In genomic region chr2:156447413-156448295, GRCm38 (mm10) we compare ENCODE assay signal across 9 mouse cellular contexts. TPM values are rescaled to one million over a fixed set of nuclear protein-coding genes. Genes with fewer than 3 reads are reported as not detected.
A peak's percentile ranks its signal among the peaks of the same experiment; 100 is the strongest.
DNase-seq lines count a peak whose midpoint lies in the region; ATAC-seq and TF ChIP-seq lines count a peak whose summit lies in the region.
"Had no signal": no experiment of that assay in that cellular context is flagged by ENCODE, and none has a peak within 500 bp of the region (broad histone marks: within the 10 kb centered on the region; RNA-seq: fewer than 3 reads in every experiment).

No protein-coding gene starts in this region.

- no peak overlapping the region for H3K27ac ChIP-seq in heart, embryonic 11.5 days (ENCODE audit: low read depth, low read length)
- 0 out of 2 replicates have a peak overlapping the region, but pooled peaks have one; percentile 47 for H3K27ac ChIP-seq in limb, embryonic 12.5 days
- H3K27ac ChIP-seq in stomach, postnatal 0 days (replicated peaks) = peak overlapping the region; percentile 82
- H3K27ac ChIP-seq in midbrain, embryonic 11.5 days (ENCODE audit: low read depth, low read length) = no peak overlapping the region

- H3K36me3 ChIP-seq in heart, embryonic 11.5 days (ENCODE audit: control insufficient read depth, insufficient read depth, low read length) = no peaks in the 10 kb centered on the region
- H3K36me3 ChIP-seq in limb, embryonic 12.5 days = peaks cover 11% of the 10 kb centered on the region; the same call in 1 of the 2 replicates
- H3K36me3 ChIP-seq in stomach, postnatal 0 days (ENCODE audit: control insufficient read depth, insufficient read depth, low read length) = no peaks in the 10 kb centered on the region
- H3K36me3 ChIP-seq in midbrain, embryonic 11.5 days (ENCODE audit: control insufficient read depth, insufficient read depth, low read length) = no peaks in the 10 kb centered on the region

- 18% methylated on average over 10 of the region's 10 CpGs for WGBS in heart, embryonic 11.5 days (ENCODE audit: insufficient replicate concordance)
- 13% methylated on average over 10 of the region's 10 CpGs for WGBS in limb, embryonic 12.5 days
- WGBS in stomach, postnatal 0 days = 12% methylated on average over 10 of the region's 10 CpGs
- 16% methylated on average over 10 of the region's 10 CpGs for WGBS in midbrain, embryonic 11.5 days

- DNase-seq in heart, postnatal 10 days = no peak
- peak; percentile 77 for DNase-seq in gonadal fat pad, adult 2 months (ENCODE audit: low read depth)
- peak; percentile 89 for DNase-seq in stomach, postnatal 0 days (ENCODE audit: low spot score)
- no peak for DNase-seq in midbrain, embryonic 11.5 days (ENCODE audit: low spot score, missing footprints)
- DNase-seq in spleen, adult 18-20 months = no peak
- no peak for DNase-seq in heart, postnatal 25 days (ENCODE audit: low spot score)
- DNase-seq: gastrocnemius, postnatal 14 days had no signal

- ATAC-seq in heart, embryonic 11.5 days (replicated peaks; ENCODE audit: insufficient number of reproducible peaks, low FRiP score, low TSS enrichment) = no peak
- ATAC-seq in limb, embryonic 12.5 days (ENCODE audit: insufficient number of reproducible peaks, insufficient read depth, low FRiP score, low TSS enrichment, low read depth) = no peak
- ATAC-seq in stomach, postnatal 0 days (ENCODE audit: low FRiP score, low TSS enrichment) = peak; percentile 81
- no peak for ATAC-seq in midbrain, embryonic 11.5 days (ENCODE audit: low FRiP score)

- no peaks in the 10 kb centered on the region; the same call in 1 of the 2 replicates for H3K27me3 ChIP-seq in heart, embryonic 11.5 days (ENCODE audit: control insufficient read depth, insufficient read depth, low read length)
- H3K27me3 ChIP-seq in limb, embryonic 12.5 days = no peaks in the 10 kb centered on the region
- no peaks in the 10 kb centered on the region for H3K27me3 ChIP-seq in stomach, postnatal 0 days (ENCODE audit: control insufficient read depth, insufficient read depth, low read length)
- H3K27me3 ChIP-seq in midbrain, embryonic 11.5 days (ENCODE audit: control insufficient read depth, insufficient read depth, low read length) = no peaks in the 10 kb centered on the region

- H3K4me2 ChIP-seq in heart, embryonic 11.5 days = peak overlapping the region; percentile 6; the same call in 1 of the 2 replicates
- H3K4me2 ChIP-seq in limb, embryonic 12.5 days = no peak overlapping the region
- no peak overlapping the region; the same call in 1 of the 2 replicates for H3K4me2 ChIP-seq in stomach, postnatal 0 days (replicated peaks; ENCODE audit: low read depth)
- no peak overlapping the region for H3K4me2 ChIP-seq in midbrain, embryonic 11.5 days

- H3K4me1 ChIP-seq in heart, embryonic 11.5 days (ENCODE audit: control insufficient read depth, insufficient read depth, low read length) = peaks cover 14% of the 10 kb centered on the region
- peaks cover 20% of the 10 kb centered on the region for H3K4me1 ChIP-seq in limb, embryonic 12.5 days (replicated peaks)
- peaks cover 6% of the 10 kb centered on the region; the same call in 1 of the 2 replicates for H3K4me1 ChIP-seq in stomach, postnatal 0 days (replicated peaks; ENCODE audit: control insufficient read depth, insufficient read depth)
- peaks cover 5% of the 10 kb centered on the region; the same call in 1 of the 2 replicates for H3K4me1 ChIP-seq in midbrain, embryonic 11.5 days (ENCODE audit: control insufficient read depth, insufficient read depth, low read length)

- H3K4me3 ChIP-seq in heart, embryonic 11.5 days (ENCODE audit: low read depth, low read length) = no peak overlapping the region
- no peak overlapping the region for H3K4me3 ChIP-seq in limb, embryonic 12.5 days (replicated peaks)
- no peak overlapping the region for H3K4me3 ChIP-seq in stomach, postnatal 0 days (ENCODE audit: low read depth, low read length)
- H3K4me3 ChIP-seq in midbrain, embryonic 11.5 days (ENCODE audit: low read depth, low read length) = no peak overlapping the region

- intact Hi-C loops in heart, postnatal 10 days (cut with DNase I) = no loop called here
- intact Hi-C loops in heart, postnatal 25 days (cut with DNase I) = no loop called here

- no peaks in the 10 kb centered on the region for H3K9me3 ChIP-seq in heart, embryonic 11.5 days (replicated peaks; ENCODE audit: control insufficient read depth, low read length)
- no peaks in the 10 kb centered on the region for H3K9me3 ChIP-seq in limb, embryonic 12.5 days
- no peaks in the 10 kb centered on the region for H3K9me3 ChIP-seq in stomach, postnatal 0 days (ENCODE audit: control insufficient read depth, low read length)
- no peaks in the 10 kb centered on the region for H3K9me3 ChIP-seq in midbrain, embryonic 11.5 days (ENCODE audit: control insufficient read depth, low read length)

- TF ChIP-seq CTCF in stomach, postnatal 0 days (IDR thresholded peaks at IDR 0.05; ENCODE audit: low read depth) = no peak; the same call in 1 of the 2 replicates

- no peak overlapping the region for H3K9ac ChIP-seq in heart, embryonic 11.5 days (ENCODE audit: low read depth, low read length)
- H3K9ac ChIP-seq in limb, embryonic 12.5 days (replicated peaks) = 0 out of 2 replicates have a peak overlapping the region, but pooled peaks have one; percentile 27
- H3K9ac ChIP-seq in stomach, postnatal 0 days (ENCODE audit: low read length) = no peak overlapping the region; the same call in 1 of the 2 replicates
- H3K9ac ChIP-seq in midbrain, embryonic 11.5 days (ENCODE audit: low read length) = no peak overlapping the region

- TF ChIP-seq EP300 in stomach, postnatal 0 days (optimal IDR thresholded peaks at IDR 0.05) = peak; percentile 72

RNA-seq across cellular contexts. Expression of gene Epb41l1, which starts 26.9 kb away (rescaled TPM):
- polyA plus RNA-seq in heart, embryonic 11.5 days (2014; fragmentation: Nextera tagmentation; extraction: Ambion mirVana) = 1.6 and 2.3 TPM in 2 replicates
- 10 to 100 TPM; 15.9 to 19.9 TPM for total RNA-seq in heart, postnatal 10 days (2021)
- polyA plus RNA-seq in gonadal fat pad, adult 2 months (2012; rRNA removed) = 44.8 and 46.1 TPM in 2 replicates
- polyA plus RNA-seq in limb, embryonic 12.5 days (2016; fragmentation: Nextera tagmentation; extraction: Ambion mirVana) = 2.5 and 2.6 TPM in 2 replicates
- 1.7 and 1.8 TPM in 2 replicates for polyA plus RNA-seq in stomach, postnatal 0 days (2015; fragmentation: Nextera tagmentation; extraction: Ambion mirVana)
- polyA plus RNA-seq in midbrain, embryonic 11.5 days (2014; fragmentation: Nextera tagmentation; extraction: Ambion mirVana) = 3.1 and 3.9 TPM in 2 replicates
- total RNA-seq in heart, postnatal 25 days (2021) = 1 to 10 TPM; 7.0 to 7.3 TPM

Comparison
In these comparisons a context has a peak if more than half of its experiments do, and no peak if none do; other contexts are left out.
1. H3K27ac ChIP-seq: peak in limb, embryonic 12.5 days (single experiment) and stomach, postnatal 0 days (single experiment); none in heart, embryonic 11.5 days (single experiment) and midbrain, embryonic 11.5 days (single experiment).
2. DNase-seq: peak in gonadal fat pad, adult 2 months (single experiment) and stomach, postnatal 0 days (single experiment); none in heart, postnatal 10 days (0 of 2), midbrain, embryonic 11.5 days (single experiment), spleen, adult 18-20 months (0 of 2) and heart, postnatal 25 days (single experiment).